Mouse (Mus musculus): Measurements from ENCODE around the gene Nck2.

Gene Nck2

GRCm38 (mm10) chr1:43433853-43434252, 10.5 kb upstream of the Nck2 start:
- no peak for DNase-seq (ENCODE audit: low spot score)

GRCm38 (mm10) chr1:43436554-43436953, 7.8 kb upstream of the Nck2 start:
- no peak for DNase-seq (ENCODE audit: low spot score)

GRCm38 (mm10) chr1:43439261-43439660, 5.1 kb upstream of the Nck2 start:
- no peak for DNase-seq (ENCODE audit: low spot score)

- no peak for DNase-seq (ENCODE audit: low spot score)
Observed at GRCm38 (mm10) chr1:43442568-43442967, 1.8 kb upstream of the Nck2 start.

GRCm38 (mm10) chr1:43445170-43446088, 1.1 kb downstream of the Nck2 start:
- peak; percentile 88 for DNase-seq (ENCODE audit: low spot score)

- peak; percentile 84 for DNase-seq (ENCODE audit: low spot score)
Observed at GRCm38 (mm10) chr1:43446089-43446533, 1.7 kb downstream of the Nck2 start.

- DNase-seq (ENCODE audit: low spot score) = peak; percentile 78
Observed at GRCm38 (mm10) chr1:43446731-43447601, 2.6 kb downstream of the Nck2 start.

GRCm38 (mm10) chr1:43447602-43448287, 3.4 kb downstream of the Nck2 start:
- DNase-seq (ENCODE audit: low spot score) = no peak

- DNase-seq (ENCODE audit: low spot score) = no peak
Observed at GRCm38 (mm10) chr1:43450811-43451210, 6.4 kb downstream of the Nck2 start.

- DNase-seq (ENCODE audit: low spot score) = no peak
Observed at GRCm38 (mm10) chr1:43453683-43454082, 9.3 kb downstream of the Nck2 start.

- peak; percentile 57 for DNase-seq (ENCODE audit: low spot score)
Observed at GRCm38 (mm10) chr1:43454741-43455140, 10.4 kb downstream of the Nck2 start.

GRCm38 (mm10) chr1:43455196-43455595, 10.8 kb downstream of the Nck2 start:
- no peak for DNase-seq (ENCODE audit: low spot score)

GRCm38 (mm10) chr1:43457012-43457766, 12.8 kb downstream of the Nck2 start:
- DNase-seq (ENCODE audit: low spot score) = no peak

GRCm38 (mm10) chr1:43460468-43460867, 16.1 kb downstream of the Nck2 start:
- no peak for DNase-seq (ENCODE audit: low spot score)

- DNase-seq (ENCODE audit: low spot score) = no peak
Observed at GRCm38 (mm10) chr1:43462666-43463065, 18.3 kb downstream of the Nck2 start.

- DNase-seq (ENCODE audit: low spot score) = no peak
Observed at GRCm38 (mm10) chr1:43463941-43464682, 19.7 kb downstream of the Nck2 start.

- no peak for DNase-seq (ENCODE audit: low spot score)
Observed at GRCm38 (mm10) chr1:43464976-43465375, 20.6 kb downstream of the Nck2 start.

- DNase-seq (ENCODE audit: low spot score) = no peak
Observed at GRCm38 (mm10) chr1:43465957-43466624, 21.7 kb downstream of the Nck2 start.

- no peak for DNase-seq (ENCODE audit: low spot score)
Observed at GRCm38 (mm10) chr1:43467656-43468055, 23.3 kb downstream of the Nck2 start.

- no peak for DNase-seq (ENCODE audit: low spot score)
Observed at GRCm38 (mm10) chr1:43468207-43468606, 23.8 kb downstream of the Nck2 start.
